Mouse (Mus musculus): Measurements from ENCODE around the gene Trim38.

Gene Trim38

DNA sequence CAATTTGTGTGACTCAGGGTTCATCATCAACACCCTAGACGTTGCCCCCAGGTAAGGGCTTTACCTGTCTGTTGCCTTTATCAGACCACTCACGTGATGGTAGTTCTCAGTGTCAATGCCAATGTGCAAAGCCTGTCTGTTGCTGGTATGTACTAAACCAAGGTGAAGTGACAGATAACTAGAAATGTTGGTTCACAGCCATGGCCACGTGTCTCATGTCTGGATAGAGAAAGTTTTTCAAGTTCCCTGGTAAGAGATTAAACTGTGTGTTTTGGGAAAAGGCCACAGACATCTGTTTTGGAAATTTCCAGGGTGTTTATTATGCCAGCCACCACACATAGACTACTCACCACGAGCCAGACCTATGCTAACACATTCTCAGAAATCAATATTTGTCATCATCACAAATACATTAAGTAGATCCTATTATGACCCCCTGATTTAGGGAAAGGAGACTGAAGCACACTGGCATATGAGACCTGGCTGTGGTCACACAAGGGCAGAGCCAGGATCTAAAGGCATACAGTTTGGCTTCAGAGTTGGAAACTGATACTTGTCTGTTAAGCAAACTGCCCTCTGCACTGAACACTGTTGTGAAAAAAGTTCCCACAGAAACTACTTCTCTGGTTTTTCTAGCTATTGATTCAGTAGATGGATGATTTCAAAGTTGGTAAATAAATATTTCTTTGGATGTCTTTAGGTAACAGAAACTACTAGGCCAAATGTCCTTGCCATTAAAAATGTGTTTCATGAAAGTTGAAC is 50.6 kb downstream of the Trim38 start:
- in situ Hi-C loops (cut with MboI) = no loop called here

DNA sequence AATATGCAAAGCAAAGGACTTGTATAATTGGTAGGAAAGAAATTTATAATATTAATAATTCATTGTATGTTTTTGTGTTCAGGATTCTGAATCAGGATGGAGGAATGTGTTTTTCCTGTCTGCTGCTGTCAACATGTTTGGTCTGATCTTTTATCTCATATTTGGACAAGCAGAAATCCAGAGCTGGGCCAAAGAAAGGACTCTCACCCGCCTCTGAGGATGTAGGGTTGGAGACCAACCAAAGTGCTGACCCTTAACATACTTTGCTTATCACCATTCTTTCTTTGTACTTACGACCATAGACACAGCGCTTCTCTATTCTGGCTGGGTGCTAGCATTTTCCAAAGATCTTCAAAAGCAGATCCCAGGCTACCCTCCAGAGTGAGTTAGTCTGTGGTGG is 52.5 kb downstream of the Trim38 start:
- in situ Hi-C loops (cut with MboI) = no loop called here

DNA sequence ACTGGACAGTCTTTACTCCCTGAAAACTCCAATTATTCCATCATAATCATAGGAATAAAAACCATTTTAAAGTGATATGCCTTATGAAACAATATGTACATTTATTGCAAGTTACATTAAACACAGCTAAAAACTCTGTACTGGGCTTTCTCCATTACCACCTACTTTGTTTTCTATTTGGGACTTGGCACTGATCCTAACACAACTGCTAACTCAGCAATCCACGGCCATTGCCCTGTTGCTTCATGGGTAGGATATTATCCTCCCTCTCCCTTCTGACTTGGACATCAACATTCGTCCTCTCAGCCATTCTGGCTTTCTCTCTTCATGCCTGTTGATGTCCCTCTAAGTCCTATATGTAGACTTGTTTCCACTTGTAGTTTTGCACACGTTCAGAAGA is 56.9 kb downstream of the Trim38 start:
- in situ Hi-C loops (cut with MboI) = no loop called here

DNA sequence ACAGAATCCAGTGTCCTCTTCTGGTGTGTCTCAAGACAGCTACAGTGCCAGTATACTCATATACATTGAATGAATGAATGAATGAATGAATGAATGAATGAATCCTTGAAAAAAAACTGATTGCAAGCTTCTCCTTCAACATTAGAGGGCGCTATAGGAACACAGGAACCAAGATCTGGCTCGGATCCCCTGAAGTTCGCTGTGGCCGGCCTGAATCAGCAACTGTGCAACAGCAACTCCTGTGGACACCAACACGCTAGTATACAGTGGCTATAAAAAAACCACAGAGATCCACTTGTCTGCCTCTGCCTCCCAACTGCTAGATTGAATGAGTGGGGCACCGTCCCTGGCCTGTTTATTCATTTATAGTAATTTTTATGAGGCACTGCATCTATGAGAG is 63.3 kb downstream of the Trim38 start:
- in situ Hi-C loops (cut with MboI) = loop anchor here (10.0 kb wide), 1 partner anchor 122 kb away; no protein-coding TSS in a partner anchor

DNA sequence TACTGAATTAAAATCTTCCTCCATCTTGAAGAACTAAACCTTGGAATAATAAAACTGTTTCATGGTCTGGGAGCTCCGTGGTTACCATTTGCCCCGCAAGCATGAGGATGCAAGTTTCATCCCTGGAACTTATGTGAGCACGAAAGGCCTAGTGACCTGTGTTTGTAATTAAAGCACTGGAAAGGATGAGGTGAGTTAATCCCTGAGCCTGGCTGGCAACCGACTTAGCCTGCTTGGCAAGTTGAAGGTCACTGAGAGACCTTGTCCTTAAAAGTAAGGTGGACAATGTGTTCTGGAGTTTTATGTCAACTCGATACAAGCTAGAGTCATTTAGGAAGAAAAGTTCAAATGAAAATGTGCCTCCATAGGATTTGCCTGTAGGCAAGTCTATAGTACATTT is 65.1 kb downstream of the Trim38 start:
- in situ Hi-C loops (cut with MboI) = loop anchor here (10.0 kb wide), 1 partner anchor 120 kb away; no protein-coding TSS in a partner anchor

DNA sequence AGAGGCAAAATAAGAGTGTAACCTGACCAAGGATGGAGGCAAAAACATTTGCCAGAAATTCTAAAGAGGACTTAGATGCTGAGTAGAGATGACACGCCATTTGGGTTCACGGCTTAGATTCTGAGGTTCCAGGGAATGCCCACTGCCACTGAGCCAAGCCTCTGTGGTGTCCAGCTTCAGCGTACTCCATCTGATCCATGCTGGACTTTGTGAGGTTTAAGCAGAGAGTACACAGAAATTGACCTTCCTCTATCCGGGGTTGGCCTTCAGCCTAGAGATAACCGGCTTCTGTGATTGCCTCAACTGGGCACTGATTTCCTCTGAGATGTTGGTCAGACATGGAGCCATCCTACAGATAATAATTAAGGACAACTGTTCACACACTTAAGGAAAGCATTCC is 66.9 kb downstream of the Trim38 start:
- in situ Hi-C loops (cut with MboI) = loop anchor here (10.0 kb wide), 1 partner anchor 118 kb away; no protein-coding TSS in a partner anchor

DNA sequence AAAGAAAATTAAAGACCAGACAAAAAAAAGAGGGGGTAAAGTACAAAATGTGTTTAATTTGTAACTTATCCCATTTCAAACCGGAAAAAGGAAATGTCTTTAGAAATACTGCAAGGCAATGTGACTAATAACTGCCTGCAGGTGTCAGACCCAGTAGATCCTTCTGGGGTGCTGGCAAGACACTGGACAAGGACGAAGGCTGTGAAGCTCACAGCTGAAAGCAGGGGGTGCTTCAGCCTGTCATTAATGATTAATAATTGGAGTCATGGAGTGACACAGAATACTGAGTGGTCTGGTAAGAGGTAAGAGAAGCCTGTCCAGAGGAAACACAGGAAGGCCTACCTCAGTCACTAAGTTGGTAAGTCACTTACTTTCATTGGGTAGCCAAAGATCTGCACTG is 69.6 kb downstream of the Trim38 start, which contains the start of gene Slc17a3:
Gene Slc17a3 (plus strand): TSS at position 127 of the 400 bp plus-strand sequence.
- in situ Hi-C loops (cut with MboI) = loop anchor here (10.0 kb wide), 1 partner anchor 115 kb away; no protein-coding TSS in a partner anchor
